Mouse (Mus musculus) neural tube, embryonic 11.5 days (tissue): ENCODE measurements around the gene Olfr353. TPM values are rescaled to one million over a fixed set of nuclear protein-coding genes. Genes with fewer than 3 reads are reported as not detected.

Source experiments
- polyA plus RNA-seq: library from polyadenylated mRNA; unstranded; fragments of >200 nt; fragmentation: Nextera tagmentation; extraction: Ambion mirVana; gene quantifications from 2 replicates; pipeline ENCODE4 v1.2.1, GENCODE M21; 2014

Olfr353 gene
- polyA plus RNA-seq, 1 experiment from 2014 or later, result not detected

Other genes with a start within 250 kb of the Olfr353 start
- gene Olfr346, start 207.1 kb downstream of the Olfr353 start, polyA plus RNA-seq, result not detected in 2 replicates
- gene Olfr347, start 161.0 kb downstream of the Olfr353 start, polyA plus RNA-seq, result not detected in 2 replicates
- not detected in 2 replicates for gene Olfr348, start 108.7 kb downstream of the Olfr353 start, polyA plus RNA-seq
- not detected in 2 replicates for gene Olfr50, start 102.4 kb downstream of the Olfr353 start, polyA plus RNA-seq
- gene Olfr3, start 75.9 kb downstream of the Olfr353 start, polyA plus RNA-seq, result not detected in 2 replicates
- not detected in 2 replicates for gene Olfr350, start 46.6 kb downstream of the Olfr353 start, polyA plus RNA-seq
- gene Olfr351, start 30.3 kb downstream of the Olfr353 start, polyA plus RNA-seq, result not detected in 2 replicates
- gene Olfr352, start 24.5 kb downstream of the Olfr353 start, polyA plus RNA-seq, result not detected in 2 replicates
- gene Olfr354, start 12.7 kb upstream of the Olfr353 start, polyA plus RNA-seq, result not detected in 2 replicates
- not detected in 2 replicates for gene Olfr355, start 36.0 kb upstream of the Olfr353 start, polyA plus RNA-seq
- gene Olfr356, start 44.2 kb upstream of the Olfr353 start, polyA plus RNA-seq, result not detected in 2 replicates
- gene Olfr357, start 100.9 kb upstream of the Olfr353 start, polyA plus RNA-seq, result not detected in 2 replicates
- not detected in 2 replicates for gene Olfr358, start 116.4 kb upstream of the Olfr353 start, polyA plus RNA-seq
- not detected in 2 replicates for gene Olfr360, start 172.8 kb upstream of the Olfr353 start, polyA plus RNA-seq
- gene Olfr361, start 196.4 kb upstream of the Olfr353 start, polyA plus RNA-seq, result not detected in 2 replicates
- not detected in 2 replicates for gene Olfr362, start 225.0 kb upstream of the Olfr353 start, polyA plus RNA-seq
- gene Olfr364-ps1, start 246.4 kb upstream of the Olfr353 start, polyA plus RNA-seq, result not detected in 2 replicates